Mouse (Mus musculus) midbrain, embryonic 12.5 days (tissue): ENCODE results near the gene Ccdc65. TPM values are rescaled to one million over a fixed set of nuclear protein-coding genes. Genes with fewer than 3 reads are reported as not detected.
A peak's percentile ranks its signal among the peaks of the same experiment; 100 is the strongest.

ENCODE experiments used
- ATAC-seq: fragments of 200-750 bp; cut with Nextera tagmentation; 2 replicates; pipeline ENCODE4 v1.8.0; 2017; ENCODE audit warnings: low read depth, moderate TSS enrichment, moderate library complexity; ENCODE audit not compliant: low FRiP score
- H3K27ac ChIP-seq: fragments of 300-500 bp; sonication (generic); replicated peaks from 2 replicates; pipeline ENCODE4 v1.5.1; 2016; ENCODE audit warnings: mild to moderate bottlenecking
- H3K27me3 ChIP-seq: fragments of 300-500 bp; sonication (generic); 2 replicates; pipeline ENCODE4 v1.6.1; 2016; ENCODE audit warnings: mild to moderate bottlenecking
- H3K36me3 ChIP-seq: fragments of 300-500 bp; sonication (generic); 2 replicates; pipeline ENCODE4 v1.6.1; 2016
- H3K4me1 ChIP-seq: fragments of 300-500 bp; sonication (generic); 2 replicates; pipeline ENCODE4 v1.6.1; 2016
- H3K4me2 ChIP-seq: fragments of 300-500 bp; sonication (generic); replicated peaks from 2 replicates; pipeline ENCODE4 v1.6.1; 2016; ENCODE audit warnings: mild to moderate bottlenecking, moderate library complexity
- H3K4me3 ChIP-seq: fragments of 300-500 bp; sonication (generic); 2 replicates; pipeline ENCODE4 v1.5.1; 2016; ENCODE audit warnings: mild to moderate bottlenecking
- H3K9ac ChIP-seq: fragments of 300-500 bp; sonication (generic); replicated peaks from 2 replicates; pipeline ENCODE4 v1.6.1; 2016; ENCODE audit warnings: mild to moderate bottlenecking, moderate library complexity
- H3K9me3 ChIP-seq: fragments of 300-500 bp; sonication (generic); 2 replicates; pipeline ENCODE4 v1.6.1; 2016; ENCODE audit warnings: mild to moderate bottlenecking
- WGBS: fragments of 180-500 bp; shearing (Covaris S2); methylation state at CpG from one replicate; pipeline ENCODE4 v1.1.7; 2016; 5-methylcytosine and 5-hydroxymethylcytosine counted together
- polyA plus RNA-seq: library from polyadenylated mRNA; unstranded; fragments of >200 nt; fragmentation: Nextera tagmentation; extraction: Ambion mirVana; gene quantifications from 2 replicates; pipeline ENCODE4 v1.2.1, GENCODE M21; 2016

Gene Ccdc65
- 0.87 and 1.8 TPM in 2 replicates for polyA plus RNA-seq

GRCm38 (mm10) chr15:98707766-98708372 is at the start of gene Ccdc65:
Ccdc65 (plus strand) TSS chr15:98708207.
- H3K4me3 ChIP-seq, result peak within 1 kb of the TSS; percentile 32
- 18% methylated on average over 16 of the region's 16 CpGs for WGBS
- no peaks in the 10 kb centered on the region for H3K9me3 ChIP-seq
- H3K27me3 ChIP-seq, result peaks cover 27% of the 10 kb centered on the region
- ATAC-seq, result no peak
- H3K4me1 ChIP-seq, result 0 out of 2 replicates have a peak, but pooled peaks cover 3% of the 10 kb centered on the region
- H3K36me3 ChIP-seq, result no peaks in the 10 kb centered on the region
- no peak within 1 kb of the TSS for H3K9ac ChIP-seq
- H3K4me2 ChIP-seq, result peak within 1 kb of the TSS; percentile 44
- H3K27ac ChIP-seq, result no peak within 1 kb of the TSS

DNA sequence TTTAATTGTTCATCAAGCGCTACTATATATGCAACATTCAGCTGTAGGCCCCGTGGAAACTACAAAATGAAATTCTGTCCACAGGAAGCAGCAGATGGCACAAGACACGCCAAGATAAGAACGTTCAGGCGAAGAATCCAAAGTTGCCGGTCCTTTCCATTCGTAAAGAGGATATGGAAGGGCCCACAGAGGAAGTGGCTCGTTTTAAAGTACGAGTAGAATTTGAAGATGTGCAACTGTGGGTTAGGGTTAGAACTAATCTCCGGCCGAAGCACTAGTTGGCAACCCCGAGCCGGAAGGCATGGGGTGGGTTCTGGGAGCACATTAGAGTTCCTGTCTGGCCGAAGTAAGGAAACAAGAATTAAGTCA is 45.8 kb upstream of the Ccdc65 start:
- Histone ChIP-seq H3K27me3 (no peaks in the 10 kb centered on the region), H3K9me3 (no peaks in the 10 kb centered on the region), H3K4me1 (0 out of 2 replicates have a peak, but pooled peaks cover 5% of the 10 kb centered on the region), H3K9ac (peak overlapping the region; percentile 83), H3K27ac (peak overlapping the region; percentile 85), H3K4me3 (peak overlapping the region; percentile 80), H3K4me2 (peak overlapping the region; percentile 74), H3K36me3 (peaks cover 25% of the 10 kb centered on the region)
- WGBS, result 1% methylated on average over 14 of the region's 14 CpGs
- ATAC-seq, result no peak; the same call in 1 of the 2 replicates

DNA sequence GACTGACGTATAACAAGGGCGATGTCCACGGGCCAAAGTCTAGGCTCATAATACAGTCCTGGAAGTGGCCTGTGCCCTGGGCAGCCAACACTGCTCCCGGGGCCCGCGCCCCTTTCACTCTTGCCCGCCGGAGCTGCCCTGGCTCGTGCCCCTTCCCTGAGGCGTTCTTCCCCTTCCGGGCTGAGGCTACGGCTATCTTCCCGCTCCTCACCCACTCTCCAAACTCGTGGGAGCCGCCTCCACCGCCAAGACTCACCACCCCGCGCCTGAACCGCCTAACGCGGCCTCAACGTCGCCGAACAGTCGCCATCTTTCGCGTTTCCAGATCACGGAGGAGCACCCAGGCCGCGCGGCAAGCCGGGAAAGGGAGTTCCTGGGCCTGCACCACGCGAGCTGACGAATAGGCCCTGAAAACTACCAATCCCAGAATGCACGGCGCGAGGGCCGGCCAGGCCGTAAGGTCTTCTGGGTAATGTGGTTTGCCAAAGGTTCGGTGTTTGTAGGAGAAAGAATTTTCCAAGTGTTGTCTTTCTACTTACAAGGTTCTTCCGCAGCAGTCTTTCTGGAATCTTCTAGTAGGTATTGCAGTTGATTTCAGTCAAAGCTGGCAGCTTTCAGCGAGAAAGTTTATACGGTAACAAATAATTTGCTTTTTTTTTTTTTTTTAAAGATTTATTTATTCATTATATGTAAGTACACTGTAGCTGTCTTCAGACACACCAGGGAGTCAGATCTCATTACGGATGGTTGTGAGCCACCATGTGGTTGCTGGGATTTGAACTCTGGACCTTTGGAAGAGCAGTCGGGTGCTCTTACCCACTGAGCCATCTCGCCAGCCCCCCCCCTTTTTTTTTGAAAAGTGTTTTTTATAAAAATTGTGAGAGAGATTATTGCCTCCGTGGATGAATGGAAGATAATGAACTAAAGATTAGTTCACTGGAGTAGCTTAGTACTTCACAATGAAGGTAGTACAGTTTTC is 45.2 kb upstream of the Ccdc65 start, which contains the start of gene Ddx23:
Ddx23 (minus strand) TSS at position 328 of the 979 bp plus-strand sequence.
- Histone ChIP-seq H3K27ac (peak within 1 kb of the TSS; percentile 85), H3K4me3 (peak within 1 kb of the TSS; percentile 80), H3K27me3 (no peaks in the 10 kb centered on the region), H3K9ac (peak within 1 kb of the TSS; percentile 83), H3K4me1 (0 out of 2 replicates have a peak, but pooled peaks cover 5% of the 10 kb centered on the region), H3K9me3 (no peaks in the 10 kb centered on the region), H3K4me2 (peak within 1 kb of the TSS; percentile 74), H3K36me3 (peaks cover 18% of the 10 kb centered on the region)
- WGBS, result 5% methylated on average over 48 of the region's 48 CpGs
- peak; percentile 97 for ATAC-seq

DNA sequence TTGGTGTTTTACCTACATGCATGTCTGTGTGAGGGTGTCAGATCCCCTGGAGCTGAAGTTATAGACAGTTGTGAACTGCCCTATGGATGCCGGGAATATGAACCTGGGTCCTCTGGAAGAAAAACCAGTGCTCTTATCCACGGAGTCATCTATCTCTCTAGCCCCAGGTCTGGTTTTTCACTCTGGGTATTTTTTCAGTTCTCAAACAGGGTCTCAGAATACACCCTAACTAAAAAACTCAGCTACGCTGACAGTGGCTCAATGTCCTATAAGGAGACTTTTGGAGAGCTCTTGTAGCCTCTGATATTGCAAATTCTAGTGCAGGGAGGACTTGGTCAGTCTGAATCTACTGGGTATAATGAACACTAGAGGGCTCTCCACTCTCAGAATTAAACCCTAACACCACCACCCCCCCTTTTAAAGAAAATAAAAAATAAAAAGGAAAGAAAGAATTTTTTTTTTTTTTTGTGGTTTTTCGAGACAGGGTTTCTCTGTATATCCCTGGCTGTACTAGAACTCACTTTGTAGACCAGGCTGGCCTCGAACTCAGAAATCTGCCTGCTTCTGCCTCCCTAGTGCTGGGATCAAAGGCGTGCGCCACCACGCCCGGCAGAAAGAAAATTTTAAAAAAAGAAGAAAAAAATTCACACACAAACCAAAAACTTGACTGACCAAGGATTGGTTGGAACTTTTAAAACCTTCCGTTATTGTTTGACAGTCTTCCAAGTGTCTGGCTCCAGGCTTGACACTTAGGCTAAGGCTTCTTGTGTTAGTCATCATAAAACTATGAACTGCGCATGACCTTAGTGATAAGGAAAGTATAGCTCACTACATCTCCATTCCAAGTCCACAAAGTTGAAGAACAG is 43.7 kb upstream of the Ccdc65 start:
- H3K4me3 ChIP-seq, result no peak overlapping the region
- H3K27me3 ChIP-seq, result no peaks in the 10 kb centered on the region
- H3K9ac ChIP-seq, result no peak overlapping the region
- no peaks in the 10 kb centered on the region for H3K9me3 ChIP-seq
- 0 out of 2 replicates have a peak, but pooled peaks cover 5% of the 10 kb centered on the region for H3K4me1 ChIP-seq
- no peak overlapping the region for H3K4me2 ChIP-seq
- WGBS, result 79% methylated on average over 11 of the region's 11 CpGs
- no peak for ATAC-seq
- peaks cover 8% of the 10 kb centered on the region for H3K36me3 ChIP-seq
- H3K27ac ChIP-seq, result no peak overlapping the region

- no peak for ATAC-seq
Measured at GRCm38 (mm10) chr15:98672592-98672991, 35.4 kb upstream of the Ccdc65 start.

GRCm38 (mm10) chr15:98673732-98674131 is 34.3 kb upstream of the Ccdc65 start:
- Histone ChIP-seq H3K4me1 (peaks cover 44% of the 10 kb centered on the region), H3K9me3 (no peaks in the 10 kb centered on the region), H3K4me2 (peak overlapping the region; percentile 99), H3K36me3 (peaks cover 28% of the 10 kb centered on the region), H3K9ac (no peak overlapping the region), H3K4me3 (peak overlapping the region; percentile 56; the same call in 1 of the 2 replicates), H3K27ac (peak overlapping the region; percentile 72), H3K27me3 (peaks cover 26% of the 10 kb centered on the region)
- ATAC-seq, result no peak
- 79% methylated on average over 7 of the region's 7 CpGs for WGBS

More at GRCm38 (mm10) chr15:98672592-98672991, 35.4 kb upstream of the Ccdc65 start:
- H3K4me2 ChIP-seq, result no peak overlapping the region
- H3K27me3 ChIP-seq, result peaks cover 19% of the 10 kb centered on the region
- peaks cover 40% of the 10 kb centered on the region for H3K4me1 ChIP-seq
- H3K36me3 ChIP-seq, result peaks cover 28% of the 10 kb centered on the region
- no peaks in the 10 kb centered on the region for H3K9me3 ChIP-seq
- H3K9ac ChIP-seq, result no peak overlapping the region
- no peak overlapping the region for H3K4me3 ChIP-seq
- 84% methylated on average over 4 of the region's 4 CpGs for WGBS
- H3K27ac ChIP-seq, result no peak overlapping the region

- peaks cover 44% of the 10 kb centered on the region for H3K4me1 ChIP-seq
- peak overlapping the region; percentile 72 for H3K27ac ChIP-seq
- H3K9me3 ChIP-seq, result no peaks in the 10 kb centered on the region
- H3K36me3 ChIP-seq, result peaks cover 23% of the 10 kb centered on the region
- H3K4me2 ChIP-seq, result peak overlapping the region; percentile 99
- peak overlapping the region; percentile 56 for H3K9ac ChIP-seq
- peak; percentile 75 for ATAC-seq
- H3K27me3 ChIP-seq, result peaks cover 30% of the 10 kb centered on the region
- WGBS, result 16% methylated on average over 7 of the region's 7 CpGs
- H3K4me3 ChIP-seq, result peak overlapping the region; percentile 56
Measured at GRCm38 (mm10) chr15:98674284-98674993, 33.6 kb upstream of the Ccdc65 start.

GRCm38 (mm10) chr15:98674994-98675545 is 32.9 kb upstream of the Ccdc65 start:
- H3K27ac ChIP-seq, result peak overlapping the region; percentile 72
- ATAC-seq, result no peak
- peaks cover 44% of the 10 kb centered on the region for H3K4me1 ChIP-seq
- 28% methylated on average over 11 of the region's 11 CpGs for WGBS
- peaks cover 30% of the 10 kb centered on the region for H3K27me3 ChIP-seq
- H3K4me3 ChIP-seq, result peak overlapping the region; percentile 56
- peak overlapping the region; percentile 56 for H3K9ac ChIP-seq
- H3K9me3 ChIP-seq, result no peaks in the 10 kb centered on the region
- H3K4me2 ChIP-seq, result peak overlapping the region; percentile 99
- peaks cover 18% of the 10 kb centered on the region for H3K36me3 ChIP-seq

GRCm38 (mm10) chr15:98675634-98676250 is 32.3 kb upstream of the Ccdc65 start:
- Histone ChIP-seq H3K4me2 (peak overlapping the region; percentile 99), H3K9ac (peak overlapping the region; percentile 56), H3K27ac (peak overlapping the region; percentile 72), H3K4me3 (peak overlapping the region; percentile 56), H3K36me3 (peaks cover 11% of the 10 kb centered on the region; the same call in 1 of the 2 replicates), H3K27me3 (peaks cover 30% of the 10 kb centered on the region), H3K9me3 (no peaks in the 10 kb centered on the region), H3K4me1 (peaks cover 44% of the 10 kb centered on the region)
- no peak for ATAC-seq
- WGBS, result 7% methylated on average over 14 of the region's 14 CpGs

GRCm38 (mm10) chr15:98676471-98676870 is 31.5 kb upstream of the Ccdc65 start:
- no peaks in the 10 kb centered on the region for H3K9me3 ChIP-seq
- ATAC-seq, result no peak
- peak overlapping the region; percentile 56 for H3K4me3 ChIP-seq
- 2% methylated on average over 9 of the region's 9 CpGs for WGBS
- H3K27me3 ChIP-seq, result peaks cover 30% of the 10 kb centered on the region
- peak overlapping the region; percentile 99 for H3K4me2 ChIP-seq
- no peak overlapping the region for H3K27ac ChIP-seq
- peaks cover 44% of the 10 kb centered on the region for H3K4me1 ChIP-seq
- H3K36me3 ChIP-seq, result peaks cover 10% of the 10 kb centered on the region; the same call in 1 of the 2 replicates
- H3K9ac ChIP-seq, result peak overlapping the region; percentile 56
